Mouse (Mus musculus) cerebellum, adult 11 months (tissue): ENCODE measurements at regions not wholly inside any gene's neighbourhood (a gene's known extent, or its start where the extent isn't known, plus 50 kb on each side); places are given as distances from the start of the nearest gene placed in this dataset.

Experiments used
- DNase-seq: peaks from one replicate; pipeline ENCODE4 v3.0.0; 2022

- DNase-seq = no peak
Measured at GRCm38 (mm10) chr6:43914741-43915140, 248.7 kb upstream of the Tpk1 start.

GRCm38 (mm10) chr6:43885992-43886391 lies 219.9 kb upstream of the Tpk1 start:
- DNase-seq = no peak

GRCm38 (mm10) chr6:43876711-43877110 lies 210.6 kb upstream of the Tpk1 start:
- peak; percentile 59 for DNase-seq

GRCm38 (mm10) chr6:43859406-43859805 lies 193.3 kb upstream of the Tpk1 start:
- DNase-seq = no peak

GRCm38 (mm10) chr6:43857046-43857445 lies 191.0 kb upstream of the Tpk1 start:
- DNase-seq = no peak

- DNase-seq = no peak
Measured at GRCm38 (mm10) chr6:43853461-43853860, 187.4 kb upstream of the Tpk1 start.

- DNase-seq = no peak
Measured at GRCm38 (mm10) chr6:43851306-43851705, 185.2 kb upstream of the Tpk1 start.

GRCm38 (mm10) chr6:43838960-43839359 lies 172.9 kb upstream of the Tpk1 start:
- DNase-seq = no peak

- no peak for DNase-seq
Measured at GRCm38 (mm10) chr6:43829903-43830302, 163.8 kb upstream of the Tpk1 start.
